Mouse (Mus musculus): ENCODE measurements at regions not wholly inside any gene's neighbourhood (a gene's known extent, or its start where the extent isn't known, plus 50 kb on each side); places are given as distances from the start of the nearest gene placed in this dataset.
A peak's percentile ranks its signal among the peaks of the same experiment; 100 is the strongest.

GRCm38 (mm10) chr11:94882687-94883383 lies 53.2 kb upstream of the Col1a1 start:
- no peak for DNase-seq

GRCm38 (mm10) chr11:94881982-94882686 lies 53.9 kb upstream of the Col1a1 start:
- no peak for DNase-seq

- DNase-seq: no peak
These were observed 54.9 kb upstream of the Col1a1 start for GRCm38 (mm10) chr11:94880896-94881840.

GRCm38 (mm10) chr11:94876707-94877106 lies 59.3 kb upstream of the Col1a1 start:
- no peak for DNase-seq

- no peak for DNase-seq
These were observed 61.0 kb upstream of the Col1a1 start for GRCm38 (mm10) chr11:94875026-94875425.

GRCm38 (mm10) chr11:94874155-94874561 lies 61.9 kb upstream of the Col1a1 start:
- no peak for DNase-seq

- no peak for DNase-seq
These were observed 62.3 kb upstream of the Col1a1 start for GRCm38 (mm10) chr11:94873693-94874092.

- DNase-seq: peak in 1 of 2 experiments; percentile 6
These were observed 63.1 kb upstream of the Col1a1 start for GRCm38 (mm10) chr11:94872921-94873320.

- peak; percentile 42 to 49 for DNase-seq
These were observed 65.7 kb upstream of the Col1a1 start for GRCm38 (mm10) chr11:94870341-94870740.

GRCm38 (mm10) chr11:94869866-94870265 lies 66.2 kb upstream of the Col1a1 start:
- peak; percentile 14 to 26 for DNase-seq

- DNase-seq: peak; percentile 69 to 88
These were observed 69.7 kb upstream of the Col1a1 start for GRCm38 (mm10) chr11:94866176-94866967.

GRCm38 (mm10) chr11:94850129-94850528 lies 67.6 kb upstream of the Tmem92 start:
- DNase-seq: no peak

- DNase-seq: no peak
These were observed 56.6 kb upstream of the Tmem92 start for GRCm38 (mm10) chr11:94839133-94839532.

GRCm38 (mm10) chr11:94838140-94838539 lies 55.6 kb upstream of the Tmem92 start:
- DNase-seq: no peak

- DNase-seq: no peak
These were observed 53.8 kb upstream of the Tmem92 start for GRCm38 (mm10) chr11:94836347-94836746.

- peak; percentile 44 to 65 for DNase-seq
These were observed 49.9 kb upstream of the Tmem92 start for GRCm38 (mm10) chr11:94832246-94832985.
